Mouse (Mus musculus): ENCODE results near the gene Slc25a48.

DNA sequence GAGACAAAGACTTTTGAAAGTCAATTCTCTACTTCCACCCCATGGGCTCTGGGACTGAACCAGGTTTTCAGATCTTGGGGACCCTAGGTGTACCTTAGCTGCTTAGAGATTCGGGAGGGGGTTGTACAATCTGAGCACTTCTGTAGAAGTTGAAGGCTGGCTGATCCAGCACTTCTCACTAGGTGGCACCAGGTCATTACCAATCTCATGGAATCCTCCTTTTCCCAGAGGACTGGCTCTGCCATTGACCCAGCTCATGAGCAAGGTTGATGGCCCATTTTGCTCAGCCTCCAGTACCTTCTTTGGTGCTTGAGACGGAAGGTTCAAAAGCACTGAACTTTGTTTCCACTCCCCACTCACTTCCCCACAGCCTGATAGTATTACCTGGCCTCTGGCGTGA is 62.0 kb downstream of the Slc25a48 start:
- TF ChIP-seq POLR2A (IDR thresholded peaks at IDR 0.05; ENCODE audit: borderline replicate concordance, control insufficient read depth, low read depth, low read length) = no peak
- no peak for TF ChIP-seq CTCF (IDR thresholded peaks at IDR 0.05; ENCODE audit: control insufficient read depth, insufficient read depth, low read length)

Data from bone marrow, adult 2 months (tissue).